Mouse (Mus musculus) central nervous system, embryonic 14 days (tissue): Measurements from ENCODE around the gene St3gal4. TPM values are rescaled to one million over a fixed set of nuclear protein-coding genes. Genes with fewer than 3 reads are reported as not detected.

ENCODE experiments used
- polyA plus RNA-seq: library from polyadenylated mRNA; depleted of rRNA; stranded (reverse); fragments of >200 nt; gene quantifications from 2 replicates; pipeline ENCODE4 v1.2.3, GENCODE M21; 2012; rRNA removed

The St3gal4 gene
- polyA plus RNA-seq, result 3.9 and 7.1 TPM in 2 replicates

DNA sequence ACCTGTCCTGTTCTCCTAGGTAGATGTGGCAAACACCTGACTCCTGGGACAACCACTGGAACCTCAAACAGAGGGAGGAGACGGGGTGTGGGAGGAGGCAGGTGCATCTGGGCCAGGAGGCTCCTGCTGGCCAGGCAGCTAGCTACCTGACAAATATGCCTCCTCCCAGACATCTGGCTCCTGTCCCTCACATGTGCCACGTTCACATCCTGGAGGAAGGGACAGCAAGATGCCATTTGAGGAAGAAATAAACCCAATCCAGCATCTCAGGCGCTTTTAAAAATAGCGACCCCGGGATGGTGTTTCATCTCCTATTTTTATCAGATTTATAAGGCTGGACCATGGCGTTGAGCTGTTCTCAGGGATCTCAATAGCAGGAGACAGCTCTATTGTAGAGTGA, at the start of gene St3gal4:
TSS of gene St3gal4 (minus strand) at position 101 of the 400 bp plus-strand sequence.

Other genes with a start within 250 kb of the St3gal4 start
- 64.6 and 70.0 TPM in 2 replicates for gene Dcps, start 56.8 kb upstream of the St3gal4 start, polyA plus RNA-seq
- gene Srpr, start 80.9 kb upstream of the St3gal4 start, polyA plus RNA-seq, result 49.0 and 64.3 TPM in 2 replicates
- gene Tirap, start 81.0 kb upstream of the St3gal4 start, polyA plus RNA-seq, result 4.0 and 5.1 TPM in 2 replicates
- gene Foxred1, start 91.8 kb upstream of the St3gal4 start, polyA plus RNA-seq, result 56.6 and 58.0 TPM in 2 replicates
- 43.5 and 51.7 TPM in 2 replicates for gene Fam118b, start 148.5 kb upstream of the St3gal4 start, polyA plus RNA-seq
- gene Rpusd4, start 148.6 kb upstream of the St3gal4 start, polyA plus RNA-seq, result 18.3 and 19.8 TPM in 2 replicates